Mouse (Mus musculus) gastrocnemius, postnatal 10 days (tissue): ENCODE measurements around the gene 6330409D20Rik. TPM values are rescaled to one million over a fixed set of nuclear protein-coding genes. Genes with fewer than 3 reads are reported as not detected.

Experiments used
- DNase-seq: peaks from one replicate; pipeline ENCODE4 v3.0.0; 2021; ENCODE audit warnings: mixed read lengths
- total RNA-seq, 2 experiments: library from RNA; stranded (reverse); gene quantifications; 2 replicates each; pipeline ENCODE4 v1.2.3; 2021

6330409D20Rik gene
- total RNA-seq, 2 experiments from 2014 or later = not detected

GRCm38 (mm10) chr2:32756674-32757055, 15.8 kb upstream of the 6330409D20Rik start:
- DNase-seq = no peak

GRCm38 (mm10) chr2:32752181-32752580, 11.4 kb upstream of the 6330409D20Rik start:
- DNase-seq = no peak

- DNase-seq = no peak
These were observed 10.8 kb upstream of the 6330409D20Rik start for GRCm38 (mm10) chr2:32751665-32752033.

GRCm38 (mm10) chr2:32750887-32751664, 10.3 kb upstream of the 6330409D20Rik start:
- no peak for DNase-seq

GRCm38 (mm10) chr2:32750199-32750598, 9.4 kb upstream of the 6330409D20Rik start:
- DNase-seq = no peak

GRCm38 (mm10) chr2:32749082-32749481, 8.3 kb upstream of the 6330409D20Rik start:
- DNase-seq = no peak

GRCm38 (mm10) chr2:32744272-32744982, 3.6 kb upstream of the 6330409D20Rik start:
- no peak for DNase-seq

- no peak for DNase-seq
These were observed 1.3 kb upstream of the 6330409D20Rik start for GRCm38 (mm10) chr2:32742173-32742531.

- peak; percentile 37 for DNase-seq
These were observed 707 bp upstream of the 6330409D20Rik start for GRCm38 (mm10) chr2:32741273-32742172.

GRCm38 (mm10) chr2:32739311-32739710, 1.5 kb downstream of the 6330409D20Rik start:
- DNase-seq = no peak

- no peak for DNase-seq
These were observed 3.8 kb downstream of the 6330409D20Rik start for GRCm38 (mm10) chr2:32737008-32737407.

- DNase-seq = no peak
These were observed 4.4 kb downstream of the 6330409D20Rik start for GRCm38 (mm10) chr2:32736306-32736829.

- DNase-seq = no peak
These were observed 5.9 kb downstream of the 6330409D20Rik start for GRCm38 (mm10) chr2:32734933-32735332.

GRCm38 (mm10) chr2:32734480-32734879, 6.3 kb downstream of the 6330409D20Rik start:
- DNase-seq = no peak

GRCm38 (mm10) chr2:32732695-32733094, 8.1 kb downstream of the 6330409D20Rik start:
- DNase-seq = no peak

GRCm38 (mm10) chr2:32731911-32732310, 8.9 kb downstream of the 6330409D20Rik start:
- no peak for DNase-seq

GRCm38 (mm10) chr2:32730854-32731253, 10.0 kb downstream of the 6330409D20Rik start:
- DNase-seq = no peak

GRCm38 (mm10) chr2:32729547-32729946, 11.3 kb downstream of the 6330409D20Rik start:
- DNase-seq = no peak

- no peak for DNase-seq
These were observed 12.4 kb downstream of the 6330409D20Rik start for GRCm38 (mm10) chr2:32728463-32728862.

- DNase-seq = peak; percentile 83
These were observed 13.4 kb downstream of the 6330409D20Rik start for GRCm38 (mm10) chr2:32727435-32727834.

GRCm38 (mm10) chr2:32724832-32725790, 15.7 kb downstream of the 6330409D20Rik start:
- DNase-seq = no peak
